Mouse (Mus musculus) frontal cortex, adult 2 months (tissue): Measurements from ENCODE around the gene Derl2. TPM values are rescaled to one million over a fixed set of nuclear protein-coding genes. Genes with fewer than 3 reads are reported as not detected.

Experiments used
- DNase-seq, 2 experiments: peaks; one replicate each; pipeline ENCODE4 v3.0.0; 2022; ENCODE audit warnings: low spot score in 1 of 2; ENCODE audit errors: extremely low spot score in 1 of 2
- polyA plus RNA-seq: library from polyadenylated mRNA; depleted of rRNA; stranded (reverse); fragments of >200 nt; gene quantifications from 2 replicates; pipeline ENCODE4 v1.2.3, GENCODE M21; 2012; rRNA removed

Derl2 gene
- polyA plus RNA-seq: 18.8 and 19.0 TPM in 2 replicates

DNA sequence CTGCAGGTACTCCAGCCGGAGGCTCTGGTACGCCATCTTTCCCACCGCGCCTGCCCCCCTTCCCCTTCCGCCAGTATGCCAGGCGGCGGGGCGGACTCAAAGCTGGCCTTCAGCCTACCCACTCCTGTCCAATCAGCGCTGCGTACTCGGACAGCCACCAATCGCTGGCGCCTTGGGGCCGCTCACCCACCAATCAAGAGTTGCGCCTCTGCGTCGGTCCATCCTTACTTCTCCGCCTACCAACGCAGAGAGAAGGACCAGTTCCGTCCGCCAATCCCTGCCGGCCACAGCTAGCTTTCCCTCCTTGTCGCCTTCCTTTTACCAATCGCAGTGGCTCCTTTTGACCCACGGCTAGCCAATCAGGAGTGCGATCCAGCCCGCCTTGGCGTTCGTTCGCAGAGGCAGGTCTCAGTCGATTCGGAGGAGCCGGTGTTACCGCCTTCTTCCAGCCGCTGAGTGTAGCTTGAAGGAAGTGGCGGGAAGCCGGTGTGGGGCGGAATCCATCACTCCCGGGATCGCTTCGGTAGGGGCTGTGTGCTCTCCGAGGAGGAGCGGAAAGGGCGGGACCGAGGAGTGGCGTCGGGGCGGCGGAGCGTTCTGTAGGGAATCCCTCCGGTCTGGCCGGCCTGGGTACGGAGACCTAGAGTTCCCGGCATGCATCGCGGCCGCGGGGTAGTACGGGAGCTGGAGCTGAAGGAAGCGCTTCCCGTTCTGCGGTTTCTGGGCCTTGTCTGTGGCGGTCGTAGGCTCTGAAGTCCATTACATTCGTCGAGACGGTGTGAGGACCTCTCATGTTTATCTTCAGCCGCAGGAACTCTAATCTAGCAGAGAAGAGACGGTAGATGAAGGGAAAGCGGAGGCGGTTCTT, at the start of gene Derl2, which contains the start of gene Mis12:
Gene Derl2, minus strand, starts transcription at position 641 of the 868 bp plus-strand sequence.
Gene Mis12, plus strand, starts transcription at position 411 of the 868 bp plus-strand sequence.
- peak; percentile 99 for DNase-seq

DNA sequence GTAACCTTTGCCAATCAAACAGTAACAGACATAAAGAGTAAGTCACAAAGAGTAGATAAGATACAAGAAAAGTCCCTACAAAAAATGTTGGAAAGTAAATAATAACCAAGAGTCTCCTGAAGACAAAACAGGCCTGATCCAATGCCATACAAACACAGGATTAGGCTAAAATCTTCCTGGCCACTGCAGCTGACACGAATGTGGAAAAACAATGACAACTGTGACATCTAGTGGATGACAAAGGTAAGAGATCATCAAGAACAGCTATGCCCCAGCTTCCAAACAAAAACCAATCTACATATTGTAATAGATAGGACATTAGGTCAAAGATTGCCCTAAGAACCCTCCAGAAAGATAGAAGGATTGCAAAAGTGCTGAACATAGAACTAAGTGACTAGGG, 32.9 kb upstream of the Derl2 start:
- peak in 1 of 2 experiments; percentile 67 for DNase-seq

DNA sequence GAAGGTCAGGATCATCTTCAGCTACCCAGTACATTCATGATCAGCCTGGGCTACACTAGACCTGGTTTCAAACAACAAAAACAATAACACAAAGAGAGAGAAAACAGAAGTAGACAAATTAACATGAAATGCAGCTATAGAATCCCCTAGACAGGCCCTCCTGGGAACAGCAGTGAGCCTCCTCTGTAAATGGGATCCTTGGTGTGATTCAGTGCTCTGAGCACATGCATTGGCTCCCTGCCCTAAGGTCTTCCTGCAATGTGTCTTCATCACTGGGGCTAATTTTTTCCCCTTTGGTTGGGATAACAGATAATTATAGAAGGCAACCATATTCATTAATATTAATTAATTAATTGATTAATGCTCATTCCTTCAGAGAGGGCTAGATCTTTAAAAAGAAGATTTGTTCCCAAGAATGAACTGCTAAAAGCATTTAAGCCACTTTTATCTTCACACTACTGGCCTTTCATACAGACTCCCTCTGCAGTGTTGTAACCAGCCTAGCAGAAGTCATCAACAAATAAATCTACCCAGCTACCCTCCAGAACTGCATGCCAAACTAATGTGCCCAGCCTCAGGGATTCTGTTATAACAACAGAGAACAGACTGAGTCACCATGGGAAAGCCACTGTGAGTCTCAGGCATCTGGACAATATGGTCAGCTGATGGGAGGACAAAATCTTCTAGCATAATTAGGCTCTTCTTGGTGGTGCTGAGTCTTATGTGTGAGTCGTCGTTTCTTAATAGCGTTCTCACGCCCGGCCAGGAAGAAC, 20.1 kb upstream of the Derl2 start:
- DNase-seq: no peak

DNA sequence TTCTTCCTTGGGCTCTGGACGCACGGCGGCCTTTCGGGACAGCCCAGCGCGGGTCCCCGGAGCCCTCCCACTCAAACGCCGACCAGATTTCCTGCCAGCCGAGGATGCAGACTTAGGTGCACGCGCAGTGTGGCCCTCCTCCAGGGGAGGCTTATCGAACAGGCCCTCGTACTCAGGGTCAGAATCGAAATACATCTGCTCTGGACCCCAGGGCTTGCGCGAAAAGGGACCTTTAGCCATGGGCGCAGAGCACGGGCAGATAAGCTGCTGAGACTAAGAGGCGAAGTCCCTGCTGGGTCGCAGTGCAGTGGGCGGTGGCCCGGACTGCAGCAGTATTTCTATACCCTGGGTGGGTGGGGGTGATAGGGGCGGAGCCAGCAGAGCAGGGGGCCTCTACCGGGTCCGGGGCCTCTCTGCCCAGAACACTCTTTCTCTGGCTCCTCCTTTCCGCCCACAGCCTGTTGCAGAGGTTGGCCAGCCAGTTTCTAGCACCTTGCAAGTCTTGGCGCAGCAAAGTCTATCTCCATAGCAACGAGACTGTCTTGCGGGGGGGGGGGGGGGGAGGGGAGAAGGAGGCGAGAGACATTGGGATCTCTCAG, 13.6 kb upstream of the Derl2 start, which contains the start of gene 6330403K07Rik:
Gene 6330403K07Rik, minus strand, starts transcription at position 351 of the 599 bp plus-strand sequence.
- DNase-seq: peak; percentile 64 to 72

DNA sequence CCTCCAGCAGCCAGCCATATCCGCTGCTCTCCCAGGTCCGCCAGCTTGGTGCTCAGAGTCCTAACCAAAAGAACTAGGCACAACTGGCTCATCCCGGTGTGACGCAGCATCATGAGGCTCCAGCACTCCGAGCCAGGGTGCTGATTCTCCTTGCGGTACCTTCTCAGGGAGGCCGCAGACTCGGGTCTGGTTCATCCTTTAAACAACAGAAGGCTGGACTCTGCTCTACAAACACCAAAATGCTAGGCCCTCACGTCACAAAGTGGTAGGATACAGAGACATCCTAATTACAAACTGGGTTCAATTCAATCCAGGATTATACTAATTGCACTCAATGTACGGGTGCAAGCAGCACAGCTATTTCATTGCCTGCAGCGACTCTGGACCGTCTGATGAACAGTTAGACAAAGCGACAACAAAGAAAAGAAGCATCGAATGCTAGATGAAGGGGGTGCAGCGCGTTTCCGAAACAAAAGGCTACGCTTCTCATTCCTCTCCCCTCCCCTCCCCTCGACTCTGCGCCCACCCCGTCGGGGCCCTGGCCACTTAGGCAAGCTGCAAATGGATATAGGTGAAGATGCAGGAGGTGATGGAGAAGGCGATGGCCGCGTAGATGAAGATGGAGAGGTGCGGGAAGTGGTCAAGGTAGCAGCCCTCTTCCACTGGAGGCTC, 13.0 kb upstream of the Derl2 start:
- DNase-seq: peak in 1 of 2 experiments; percentile 60

DNA sequence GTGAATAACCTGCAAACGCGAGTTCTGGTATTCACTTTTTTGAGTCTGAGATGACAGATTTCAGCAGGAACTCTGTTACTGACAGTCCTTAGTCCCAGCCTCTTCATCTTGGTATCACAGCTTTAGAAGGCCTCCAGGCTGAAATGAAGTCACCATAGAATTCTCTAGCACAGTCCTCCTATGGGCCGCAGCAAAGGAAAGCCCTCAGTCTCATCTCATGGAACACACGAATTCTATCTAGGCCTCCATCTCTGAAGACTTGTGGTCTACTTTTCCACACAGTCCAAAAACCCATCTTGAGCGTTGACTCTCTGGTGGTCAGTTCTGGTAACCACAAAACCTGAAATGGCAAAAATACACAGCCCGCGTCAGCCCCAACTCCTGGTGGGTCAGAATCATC, 12.4 kb upstream of the Derl2 start:
- no peak for DNase-seq

DNA sequence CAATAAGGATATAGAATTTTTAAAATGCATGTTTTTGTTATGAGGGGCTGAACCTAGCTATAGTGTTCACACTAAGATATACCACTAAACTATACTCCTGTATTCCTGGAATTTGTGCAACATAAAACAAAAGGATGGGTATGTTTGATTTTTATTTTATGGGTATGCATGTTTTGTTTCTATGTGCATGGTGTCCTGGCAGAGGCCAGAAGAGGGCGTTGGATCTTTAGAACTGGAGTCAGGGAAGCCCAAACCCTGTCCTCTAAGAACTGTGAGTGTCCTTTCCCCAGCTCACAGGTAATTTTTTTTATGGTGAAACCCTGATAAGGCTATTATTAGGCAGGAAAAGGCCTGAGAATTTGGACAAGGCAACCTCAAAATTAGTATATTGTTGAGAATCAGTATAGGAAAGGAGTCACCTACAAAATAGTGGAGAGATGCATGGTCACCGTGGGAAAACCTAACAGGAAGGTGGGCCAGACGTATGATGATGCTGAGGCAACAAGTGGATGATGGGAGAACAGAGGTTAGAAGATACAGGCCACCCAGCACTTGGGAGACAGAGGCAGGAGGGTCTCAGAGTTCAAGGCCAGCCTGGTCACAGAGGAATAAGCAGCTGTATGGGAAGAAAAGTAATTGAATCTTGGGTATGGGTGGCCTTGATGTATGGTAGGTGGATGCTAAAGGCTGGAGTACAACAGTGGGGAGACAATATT, 9.9 kb upstream of the Derl2 start:
- peak in 1 of 2 experiments; percentile 30 for DNase-seq

DNA sequence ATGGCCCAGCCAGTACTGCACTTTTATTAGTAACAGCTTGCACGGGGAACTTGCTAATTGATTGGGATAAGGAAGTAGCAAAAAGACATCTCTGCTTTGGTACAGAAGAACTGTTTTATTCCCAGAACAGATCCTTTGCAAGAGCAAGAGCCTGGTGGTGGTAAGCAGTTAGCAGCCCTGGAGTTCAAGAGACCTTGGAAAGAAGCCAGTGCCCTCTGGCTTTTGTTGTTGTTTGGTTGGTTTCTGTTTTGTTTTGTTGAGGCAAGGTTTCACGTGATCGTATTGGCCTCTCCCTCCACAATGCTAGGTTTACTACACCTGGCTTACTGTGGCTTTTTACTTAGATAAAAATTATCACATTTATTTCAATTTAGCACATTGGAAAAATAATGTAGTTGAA, 8.6 kb upstream of the Derl2 start:
- no peak for DNase-seq

DNA sequence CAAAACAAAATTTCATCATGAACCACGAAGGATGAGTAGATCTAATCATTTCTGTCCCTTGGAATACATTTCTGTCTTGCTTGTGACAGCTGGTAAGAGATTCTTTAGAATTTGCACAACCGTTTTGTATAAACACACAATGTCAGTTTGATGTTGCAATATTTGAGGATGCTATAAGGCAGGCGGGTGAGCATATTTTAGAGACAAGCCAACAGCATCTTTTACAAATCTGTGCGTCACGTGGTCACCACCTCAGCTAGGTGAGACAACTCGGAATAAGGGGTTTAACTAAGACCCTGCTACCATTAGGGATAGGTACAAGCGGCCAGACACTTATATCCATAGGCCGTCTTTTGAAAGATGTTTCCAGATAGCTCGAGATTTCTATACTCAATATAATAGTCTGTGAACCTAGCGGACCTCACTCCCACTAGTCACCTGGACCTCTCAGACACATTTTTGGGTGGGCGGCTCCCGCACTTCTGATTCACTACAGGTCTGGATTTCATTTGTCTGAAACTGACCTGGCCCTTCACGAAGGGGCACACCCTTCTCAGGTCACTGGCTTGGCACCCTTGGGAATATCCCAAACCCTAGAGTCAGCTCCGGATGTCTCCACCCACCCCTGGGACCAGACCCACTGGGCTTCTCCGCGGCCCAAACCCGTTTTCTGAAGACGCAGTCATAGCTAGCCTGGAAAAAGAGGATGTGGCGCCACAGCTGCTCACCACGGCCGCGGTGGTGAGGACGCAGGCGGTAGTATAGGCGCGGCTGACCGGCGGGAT, 1.0 kb downstream of the Derl2 start:
- DNase-seq: peak in 1 of 2 experiments; percentile 18

DNA sequence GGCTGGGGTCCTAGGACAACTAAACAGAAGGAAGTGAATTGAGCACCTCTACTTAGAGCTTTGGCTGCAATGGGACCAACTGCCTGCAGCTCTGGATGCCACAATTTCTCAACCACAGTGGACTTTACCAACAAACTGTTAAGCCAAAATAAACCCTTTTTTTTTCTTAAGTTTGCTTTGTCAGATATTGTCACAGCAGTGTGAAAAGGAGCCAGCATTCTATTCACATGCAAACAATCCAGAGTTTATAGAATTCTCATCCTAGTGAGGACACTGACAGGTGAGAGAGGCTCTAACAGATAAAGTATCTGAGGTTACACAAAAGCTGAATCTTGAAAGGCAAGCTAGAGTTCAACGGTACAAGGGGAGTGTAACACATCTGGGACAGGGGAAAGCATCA, 2.6 kb downstream of the Derl2 start:
- DNase-seq: no peak

DNA sequence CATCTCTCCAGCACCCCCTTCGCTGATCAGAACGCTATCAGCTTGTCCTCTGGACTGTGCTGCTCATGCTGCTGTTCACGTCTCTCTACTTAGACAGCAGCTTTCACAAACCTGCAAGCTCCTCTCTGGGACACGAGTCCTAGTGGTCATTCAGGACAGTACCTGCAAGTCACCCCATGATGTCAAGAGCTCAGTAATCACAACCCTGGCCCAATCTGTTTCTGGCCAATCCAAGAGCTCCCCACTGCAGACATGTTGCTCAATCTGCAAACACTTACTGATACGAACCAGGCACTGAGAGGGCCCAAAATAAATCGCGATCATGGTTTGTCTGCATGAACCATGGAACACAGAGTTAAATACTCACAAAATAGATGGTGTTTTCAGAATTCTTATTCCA, 6.9 kb downstream of the Derl2 start:
- no peak for DNase-seq

DNA sequence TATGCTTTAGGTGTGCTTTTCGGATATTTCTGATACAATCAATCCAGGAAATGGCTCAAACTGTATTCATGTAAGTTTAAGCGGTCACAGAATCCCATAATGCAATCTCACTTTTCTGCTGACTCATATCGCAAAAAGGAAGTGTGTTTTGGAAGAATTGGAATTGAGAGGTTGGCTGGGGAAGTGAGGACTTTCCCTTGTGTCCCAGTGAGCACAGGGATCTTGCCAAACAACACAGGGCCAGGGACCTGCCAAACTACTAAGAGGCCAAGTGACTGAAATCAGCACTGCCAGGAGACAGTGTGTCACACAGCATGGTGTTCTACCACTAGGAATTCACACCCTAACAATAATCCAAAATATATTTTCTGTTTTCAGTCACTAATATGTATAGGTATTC, 11.3 kb downstream of the Derl2 start:
- DNase-seq: no peak

DNA sequence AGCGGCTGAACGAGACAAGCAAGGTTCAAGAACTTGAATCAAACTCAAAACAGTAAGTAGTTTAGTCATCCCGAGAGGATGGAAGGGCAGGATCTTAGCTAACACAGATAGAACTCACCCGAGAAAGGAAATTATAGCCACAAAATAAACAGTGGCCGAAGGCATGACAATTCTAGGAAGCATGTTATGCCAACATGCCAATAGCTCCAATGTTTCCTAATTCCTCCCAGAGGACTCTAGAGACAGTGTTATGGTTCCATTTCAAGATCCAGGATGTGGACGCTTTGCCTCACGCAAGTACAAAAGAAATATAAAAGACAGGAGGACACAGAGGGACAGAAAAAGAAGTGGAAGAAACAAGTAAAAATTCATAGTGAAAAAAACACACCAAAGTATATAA, 11.8 kb downstream of the Derl2 start:
- DNase-seq: no peak

DNA sequence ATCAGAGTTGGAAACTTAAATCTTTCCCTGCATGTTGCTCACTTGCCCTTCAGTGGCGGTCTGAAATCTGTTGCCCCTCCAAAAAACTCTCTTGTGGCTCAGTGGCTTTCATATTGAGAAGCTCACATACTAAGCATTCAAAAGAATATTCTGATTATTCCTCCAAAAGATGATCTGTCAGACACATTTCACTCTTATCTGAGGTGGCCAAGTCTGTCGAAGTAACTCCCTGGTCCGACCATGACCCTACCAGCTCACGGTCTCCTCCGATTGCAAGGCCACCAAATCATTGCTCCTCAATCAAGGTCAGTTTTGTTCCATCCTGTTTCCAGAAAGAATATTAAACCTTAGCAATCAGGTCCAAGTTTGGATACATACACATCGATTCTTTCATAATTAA, 12.6 kb downstream of the Derl2 start:
- DNase-seq: no peak

DNA sequence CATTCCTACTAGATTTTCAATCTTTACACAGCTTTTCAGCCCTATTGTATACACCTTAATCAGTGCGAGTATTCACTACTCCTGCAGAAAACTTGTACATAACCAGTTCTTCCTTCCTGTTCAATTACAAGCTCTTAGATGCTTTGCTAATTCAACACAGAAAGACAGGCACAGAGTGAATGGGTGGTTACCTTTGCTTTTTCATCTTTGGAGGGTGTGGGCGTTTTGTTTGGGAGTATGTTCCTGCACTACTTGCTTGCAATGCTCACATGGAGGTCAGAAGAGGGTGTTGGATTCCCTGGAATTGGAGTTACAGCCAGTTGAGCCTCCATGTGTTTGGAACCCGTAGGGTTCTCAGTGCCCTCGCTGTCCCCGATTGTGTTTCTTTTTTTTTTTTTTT, 14.6 kb downstream of the Derl2 start:
- peak in 1 of 2 experiments; percentile 11 for DNase-seq

DNA sequence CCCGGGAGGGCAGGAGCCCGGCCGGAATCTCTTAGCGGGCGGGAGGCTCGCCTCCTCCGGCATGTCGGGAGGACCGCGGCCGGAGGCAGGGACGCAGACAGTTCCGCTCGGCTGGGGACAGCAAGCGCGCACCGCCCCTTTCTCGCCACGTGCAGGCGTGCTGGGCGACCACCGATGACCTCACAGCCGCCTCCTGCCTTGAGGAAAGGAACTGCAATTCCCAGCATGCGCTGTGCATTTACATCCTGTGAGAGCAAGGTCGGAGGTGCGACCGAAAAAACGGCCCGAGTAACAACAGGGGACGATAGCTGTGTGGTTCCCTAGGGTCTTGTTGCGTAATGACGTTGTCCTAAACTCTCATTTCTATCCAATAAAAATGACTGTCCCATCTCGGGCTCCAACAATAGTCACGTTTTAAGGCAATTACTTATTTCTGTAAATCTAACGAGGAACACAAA, 15.3 kb downstream of the Derl2 start, which contains the start of gene Dhx33:
Gene Dhx33, minus strand, starts transcription at position 122 of the 458 bp plus-strand sequence.
- peak; percentile 97 to 98 for DNase-seq

DNA sequence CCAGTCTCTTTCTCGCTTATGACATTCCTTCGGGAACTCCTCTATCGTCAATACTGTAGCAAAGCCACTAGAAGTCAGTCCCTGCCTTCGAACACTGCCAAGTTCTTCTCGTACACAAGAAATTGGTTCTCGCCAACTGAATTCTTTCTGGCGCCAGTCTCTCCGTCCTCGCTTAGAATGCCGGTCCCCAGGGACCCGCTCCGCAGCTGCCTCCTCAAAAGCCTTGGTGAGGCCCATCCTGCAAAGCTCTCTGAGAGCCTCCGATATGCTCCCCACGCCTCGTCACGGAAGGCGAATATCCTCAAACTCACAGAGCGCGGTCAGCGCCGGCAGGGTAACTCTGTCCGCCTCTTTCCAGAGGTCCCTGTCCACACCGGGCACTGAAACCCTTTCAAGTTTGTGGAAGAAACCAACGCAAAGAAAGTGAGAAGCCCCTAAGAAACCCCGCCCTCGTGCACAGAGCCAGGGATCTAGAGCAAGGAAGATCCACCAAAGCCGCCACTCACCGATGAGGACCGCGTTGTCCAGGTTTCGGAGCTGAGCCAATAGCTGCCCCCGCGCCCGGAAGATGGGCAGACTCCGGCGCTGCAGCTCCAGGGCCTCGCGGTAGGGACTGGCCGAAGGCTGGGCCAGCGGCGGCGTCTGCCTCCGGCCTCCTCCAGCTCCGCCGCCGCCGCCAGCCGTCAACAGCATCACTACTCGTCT, 15.9 kb downstream of the Derl2 start:
- peak in 1 of 2 experiments; percentile 47 for DNase-seq

DNA sequence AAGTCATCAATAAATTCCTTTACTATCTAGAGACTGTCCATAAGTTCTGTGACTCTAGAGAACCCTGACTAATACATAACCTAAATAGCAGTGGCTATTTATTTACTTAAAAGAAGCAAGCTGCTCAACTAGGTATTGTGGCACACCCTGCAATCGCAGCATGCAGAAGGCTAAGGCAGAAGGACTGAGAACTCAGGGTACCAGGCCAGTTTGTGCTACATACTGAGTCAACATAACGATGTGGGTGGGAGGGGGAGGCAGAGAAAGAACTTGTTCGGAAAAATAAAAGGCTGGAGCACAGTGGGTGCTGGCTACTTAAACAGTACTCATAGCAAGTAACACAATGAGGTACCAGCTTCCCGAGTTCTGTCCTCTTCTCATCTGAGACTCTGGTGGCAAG, 18.5 kb downstream of the Derl2 start:
- peak in 1 of 2 experiments; percentile 26 for DNase-seq
